ENCODE assay signal across 12 mouse cellular contexts in the genomic region with DNA sequence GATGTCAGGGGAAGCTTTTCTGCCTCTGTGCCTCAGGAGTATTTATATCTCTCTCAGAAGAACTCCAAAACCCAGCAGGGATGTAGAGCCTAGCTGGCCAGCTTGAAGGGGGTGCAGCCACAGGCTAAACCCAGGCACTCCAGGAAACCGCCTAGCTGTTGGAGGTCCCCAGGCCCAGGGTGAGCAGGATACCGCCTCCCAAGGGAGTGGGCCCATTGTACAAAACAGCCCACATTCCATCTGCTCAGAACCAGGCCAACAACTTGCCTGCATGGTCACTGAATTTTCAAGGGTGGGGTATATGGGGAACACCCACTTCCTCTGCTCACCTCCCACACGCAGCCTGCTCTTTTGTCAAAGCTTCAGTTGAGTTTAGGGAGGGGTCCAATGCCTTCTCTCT. TPM values are rescaled to one million over a fixed set of nuclear protein-coding genes. Genes with fewer than 3 reads are reported as not detected.
DNase-seq lines count a peak whose midpoint lies in the region; ATAC-seq and TF ChIP-seq lines count a peak whose summit lies in the region.
"Had no signal": no experiment of that assay in that cellular context is flagged by ENCODE, and none has a peak within 500 bp of the region (broad histone marks: within the 10 kb centered on the region; RNA-seq: fewer than 3 reads in every experiment).

No protein-coding gene starts in this region.

- no peak overlapping the region for H3K4me3 ChIP-seq in layer of hippocampus, adult 2 months
- H3K4me3 ChIP-seq in cortical plate, adult 2 months (ENCODE audit: insufficient read depth, low read length): no peak overlapping the region
- no peak overlapping the region for H3K4me3 ChIP-seq in kidney, embryonic 16.5 days (ENCODE audit: low read length)
- H3K4me3 ChIP-seq: forebrain, embryonic 15.5 days; hindbrain, embryonic 15.5 days had no signal

- H3K4me1 ChIP-seq in cortical plate, adult 2 months (ENCODE audit: control insufficient read depth, insufficient read depth, low read length): peaks cover 5% of the 10 kb centered on the region
- peaks cover 7% of the 10 kb centered on the region; the same call in 1 of the 2 replicates for H3K4me1 ChIP-seq in kidney, embryonic 16.5 days (ENCODE audit: insufficient read depth, low read length)
- H3K4me1 ChIP-seq: hindbrain, embryonic 15.5 days had no signal

- H3K36me3 ChIP-seq in kidney, embryonic 16.5 days (ENCODE audit: insufficient read depth, low read length): peaks cover 43% of the 10 kb centered on the region

- H3K4me2 ChIP-seq in kidney, embryonic 16.5 days (replicated peaks; ENCODE audit: low read depth, low read length): no peak overlapping the region
- H3K4me2 ChIP-seq: forebrain, embryonic 15.5 days; hindbrain, embryonic 15.5 days had no signal

- ATAC-seq in kidney, embryonic 16.5 days (ENCODE audit: low FRiP score, low TSS enrichment): no peak
- ATAC-seq: forebrain, embryonic 15.5 days had no signal

- no peak for TF ChIP-seq CTCF in layer of hippocampus, adult 2 months (conservative IDR thresholded peaks at IDR 0.05)
- no peak for TF ChIP-seq CTCF in cortical plate, adult 2 months (IDR thresholded peaks at IDR 0.05; ENCODE audit: extremely low read depth, insufficient read depth, low read length)

- peak; percentile 41 to 48 for DNase-seq in layer of hippocampus, adult 2 months (ENCODE audit: low spot score in 2 of 2)
- DNase-seq in layer of hippocampus, adult 11-12 months (ENCODE audit: low spot score): no peak
- peak; percentile 46 for DNase-seq in ES-CJ7 (ENCODE audit: low read depth, low spot score)
- peak; percentile 64 to 78 for DNase-seq in left cerebral cortex, postnatal 36 days (ENCODE audit: low spot score in 2 of 2)
- no peak for DNase-seq in cerebellum, postnatal 36 days
- DNase-seq: adrenal gland, postnatal 10 days; kidney, adult 9 months; thymus, postnatal 14 days had no signal

- no peak for TF ChIP-seq POLR2A in cortical plate, adult 2 months (IDR thresholded peaks at IDR 0.05; ENCODE audit: extremely low read depth, insufficient read depth, low read length)

- no peaks in the 10 kb centered on the region for H3K27me3 ChIP-seq in kidney, embryonic 16.5 days (ENCODE audit: insufficient read depth, low read length)
- H3K27me3 ChIP-seq: forebrain, embryonic 15.5 days; hindbrain, embryonic 15.5 days had no signal

- H3K9ac ChIP-seq in kidney, embryonic 16.5 days (replicated peaks; ENCODE audit: low read length): no peak overlapping the region
- H3K9ac ChIP-seq: forebrain, embryonic 15.5 days; hindbrain, embryonic 15.5 days had no signal

- WGBS in kidney, embryonic 16.5 days: 89% methylated on average over 3 of the region's 3 CpGs

- intact Hi-C loops in left cerebral cortex, postnatal 36 days (cut with DNase I): no loop called here

- H3K27ac ChIP-seq in layer of hippocampus, adult 2 months: peak overlapping the region; percentile 85
- H3K27ac ChIP-seq in cortical plate, adult 2 months (ENCODE audit: insufficient read depth, low read length): 0 out of 2 replicates have a peak overlapping the region, but pooled peaks have one; percentile 26
- no peak overlapping the region for H3K27ac ChIP-seq in kidney, embryonic 16.5 days (ENCODE audit: low read length)
- H3K27ac ChIP-seq: forebrain, embryonic 15.5 days; hindbrain, embryonic 15.5 days had no signal

- no peaks in the 10 kb centered on the region for H3K9me3 ChIP-seq in kidney, embryonic 16.5 days (ENCODE audit: low read length)
- H3K9me3 ChIP-seq: forebrain, embryonic 15.5 days; hindbrain, embryonic 15.5 days had no signal

RNA-seq across cellular contexts. Expression of a gene that starts 17.6 kb away (rescaled TPM):
- total RNA-seq in layer of hippocampus, adult 2 months (2021): 10 to 100 TPM; 25.7 to 25.9 TPM
- polyA plus RNA-seq in cortical plate, adult 2 months (2012; rRNA removed): 11.5 TPM in 2 replicates
- 10 to 100 TPM; 22.7 to 28.0 TPM for total RNA-seq in left cerebral cortex, postnatal 36 days (2021)
- polyA plus RNA-seq in kidney, embryonic 16.5 days (2015; fragmentation: Nextera tagmentation; extraction: Ambion mirVana): 27.4 and 29.4 TPM in 2 replicates

RNA-seq across cellular contexts. Expression of a gene that starts 22.4 kb away (rescaled TPM):
- total RNA-seq in layer of hippocampus, adult 2 months (2021): 10 to 100 TPM; 19.3 TPM
- polyA plus RNA-seq in cortical plate, adult 2 months (2012; rRNA removed): 26.9 and 27.1 TPM in 2 replicates
- 10 to 100 TPM; 18.8 to 20.5 TPM for total RNA-seq in left cerebral cortex, postnatal 36 days (2021)
- polyA plus RNA-seq in kidney, embryonic 16.5 days (2015; fragmentation: Nextera tagmentation; extraction: Ambion mirVana): 34.7 and 36.8 TPM in 2 replicates

RNA-seq across cellular contexts. Expression of a gene that starts 30.6 kb away (rescaled TPM):
- total RNA-seq in layer of hippocampus, adult 2 months (2021): 10 to 100 TPM; 69.1 to 78.2 TPM
- polyA plus RNA-seq in cortical plate, adult 2 months (2012; rRNA removed): 55.4 and 56.5 TPM in 2 replicates
- 10 to 100 TPM; 65.9 to 97.7 TPM for total RNA-seq in left cerebral cortex, postnatal 36 days (2021)
- 21.7 and 21.9 TPM in 2 replicates for polyA plus RNA-seq in kidney, embryonic 16.5 days (2015; fragmentation: Nextera tagmentation; extraction: Ambion mirVana)

RNA-seq across cellular contexts. Expression of a gene that starts 39.9 kb away (rescaled TPM):
- 10 to 100 TPM; 97.4 to 99.3 TPM for total RNA-seq in layer of hippocampus, adult 2 months (2021)
- polyA plus RNA-seq in cortical plate, adult 2 months (2012; rRNA removed): 110 and 121 TPM in 2 replicates
- 10 to 100 TPM; 97.9 to 98.5 TPM for total RNA-seq in left cerebral cortex, postnatal 36 days (2021)
- polyA plus RNA-seq in kidney, embryonic 16.5 days (2015; fragmentation: Nextera tagmentation; extraction: Ambion mirVana): 537 and 602 TPM in 2 replicates

RNA-seq across cellular contexts. Expression of a gene that starts 52.1 kb away (rescaled TPM):
- total RNA-seq in layer of hippocampus, adult 2 months (2021): 10 to 100 TPM; 27.4 to 32.6 TPM
- polyA plus RNA-seq in cortical plate, adult 2 months (2012; rRNA removed): 40.3 and 42.4 TPM in 2 replicates
- 10 to 100 TPM; 23.9 to 31.0 TPM for total RNA-seq in left cerebral cortex, postnatal 36 days (2021)
- 13.9 and 17.2 TPM in 2 replicates for polyA plus RNA-seq in kidney, embryonic 16.5 days (2015; fragmentation: Nextera tagmentation; extraction: Ambion mirVana)

Comparison
In these comparisons a context has a peak if more than half of its experiments do, and no peak if none do; other contexts are left out.
1. DNase-seq: peak in layer of hippocampus, adult 2 months (2 of 2), ES-CJ7 (single experiment) and left cerebral cortex, postnatal 36 days (2 of 2); none in layer of hippocampus, adult 11-12 months (single experiment) and cerebellum, postnatal 36 days (0 of 2).